Mouse (Mus musculus): Measurements from ENCODE around the gene Rasal1.

DNA sequence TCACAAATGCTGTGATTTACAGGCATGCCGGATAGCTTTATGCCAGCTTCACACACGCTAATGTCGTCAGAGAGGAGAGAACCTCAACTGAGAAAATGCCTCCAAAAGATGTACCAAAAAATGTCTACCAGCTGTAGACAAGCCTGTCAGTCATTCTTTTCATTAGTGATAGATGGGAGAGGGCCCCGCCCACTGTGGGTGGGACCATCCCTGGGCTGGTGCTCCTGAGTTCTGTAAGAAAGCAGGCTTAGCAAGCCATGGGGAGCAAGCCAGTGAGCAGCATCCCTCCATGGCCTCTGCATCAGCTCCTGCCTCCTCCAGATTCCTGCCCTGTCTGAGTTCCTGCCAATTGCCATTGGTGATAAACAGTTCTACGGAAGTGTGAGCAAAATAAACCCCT is 13.0 kb upstream of the Rasal1 start:
- TF ChIP-seq POLR2A (IDR thresholded peaks at IDR 0.05; ENCODE audit: insufficient read depth, low read length) (no peak), CTCF (IDR thresholded peaks at IDR 0.05; ENCODE audit: low read depth, low read length) (no peak), EP300 (IDR thresholded peaks at IDR 0.05; ENCODE audit: insufficient read depth, low read depth, low read length) (no peak)

All from ES-Bruce4 (cell line).